Mouse (Mus musculus): ENCODE data around the gene Kcnma1. TPM values are rescaled to one million over a fixed set of nuclear protein-coding genes. Genes with fewer than 3 reads are reported as not detected.

The Kcnma1 gene
- polyA plus RNA-seq, 1 experiment from 2014 or later = 4.0 TPM

GRCm38 (mm10) chr14:23624455-23624854 is 389.8 kb downstream of the Kcnma1 start:
- no peak overlapping the region for H3K9ac ChIP-seq
- H3K4me3 ChIP-seq = no peak overlapping the region
- peaks cover 18% of the 10 kb centered on the region for H3K4me1 ChIP-seq
- WGBS = 72% methylated on average over 1 of the region's 1 CpGs
- ATAC-seq (ENCODE audit: insufficient number of reproducible peaks, insufficient read depth, low FRiP score, low TSS enrichment, low read depth) = no peak
- H3K36me3 ChIP-seq = no peaks in the 10 kb centered on the region
- no peaks in the 10 kb centered on the region for H3K27me3 ChIP-seq
- no peaks in the 10 kb centered on the region for H3K9me3 ChIP-seq
- no peak overlapping the region for H3K27ac ChIP-seq
- H3K4me2 ChIP-seq = no peak overlapping the region

DNA sequence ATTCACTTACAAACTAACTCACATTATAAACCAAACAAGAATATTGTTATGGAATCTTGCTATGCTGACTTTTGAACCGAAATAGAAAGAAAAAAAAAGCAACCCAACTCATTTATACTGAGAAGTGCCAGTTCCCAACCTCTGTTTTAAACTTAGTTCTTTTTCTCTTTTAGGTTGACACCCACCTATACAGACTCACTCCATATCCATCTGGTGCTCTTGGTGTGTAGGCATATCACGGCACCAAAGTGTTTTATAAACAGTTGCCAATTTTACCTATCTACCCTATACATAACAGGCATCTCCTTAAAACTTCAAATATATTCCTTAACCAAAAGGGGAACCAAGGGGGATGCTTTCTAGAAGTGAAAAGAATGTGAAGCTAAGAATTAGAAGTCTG is 393.6 kb downstream of the Kcnma1 start:
- no peak overlapping the region for H3K4me2 ChIP-seq
- no peak for ATAC-seq (ENCODE audit: insufficient number of reproducible peaks, insufficient read depth, low FRiP score, low TSS enrichment, low read depth)
- H3K36me3 ChIP-seq = no peaks in the 10 kb centered on the region
- WGBS = 84% methylated on average over 2 of the region's 2 CpGs
- no peaks in the 10 kb centered on the region for H3K27me3 ChIP-seq
- H3K27ac ChIP-seq = no peak overlapping the region
- H3K9me3 ChIP-seq = no peaks in the 10 kb centered on the region
- no peaks in the 10 kb centered on the region for H3K4me1 ChIP-seq
- H3K4me3 ChIP-seq = no peak overlapping the region
- no peak overlapping the region for H3K9ac ChIP-seq

DNA sequence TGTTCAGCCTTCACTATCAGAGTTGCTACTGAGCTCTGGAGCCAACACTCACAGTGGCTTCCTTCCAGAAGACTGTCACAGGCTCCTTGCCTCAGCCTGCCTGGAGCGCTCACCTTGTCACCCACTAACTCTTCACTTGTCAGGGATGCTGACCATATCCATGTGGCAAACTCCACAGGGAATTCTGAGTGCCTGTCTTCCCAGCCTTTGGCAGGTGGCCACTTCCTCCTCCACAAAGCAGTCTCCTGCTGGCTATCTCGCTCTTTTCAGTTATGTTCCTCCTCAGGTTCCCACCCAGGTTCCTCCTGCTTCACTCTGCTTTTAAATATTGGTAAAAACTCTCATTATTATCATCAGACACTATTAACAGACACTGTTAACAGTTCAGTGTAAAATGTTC is 395.3 kb downstream of the Kcnma1 start:
- H3K36me3 ChIP-seq = no peaks in the 10 kb centered on the region
- no peaks in the 10 kb centered on the region for H3K27me3 ChIP-seq
- no peaks in the 10 kb centered on the region for H3K9me3 ChIP-seq
- H3K4me2 ChIP-seq = no peak overlapping the region
- ATAC-seq (ENCODE audit: insufficient number of reproducible peaks, insufficient read depth, low FRiP score, low TSS enrichment, low read depth) = no peak
- 76% methylated on average over 2 of the region's 2 CpGs for WGBS
- H3K4me3 ChIP-seq = no peak overlapping the region
- H3K27ac ChIP-seq = no peak overlapping the region
- H3K4me1 ChIP-seq = peaks cover 9% of the 10 kb centered on the region
- H3K9ac ChIP-seq = no peak overlapping the region

DNA sequence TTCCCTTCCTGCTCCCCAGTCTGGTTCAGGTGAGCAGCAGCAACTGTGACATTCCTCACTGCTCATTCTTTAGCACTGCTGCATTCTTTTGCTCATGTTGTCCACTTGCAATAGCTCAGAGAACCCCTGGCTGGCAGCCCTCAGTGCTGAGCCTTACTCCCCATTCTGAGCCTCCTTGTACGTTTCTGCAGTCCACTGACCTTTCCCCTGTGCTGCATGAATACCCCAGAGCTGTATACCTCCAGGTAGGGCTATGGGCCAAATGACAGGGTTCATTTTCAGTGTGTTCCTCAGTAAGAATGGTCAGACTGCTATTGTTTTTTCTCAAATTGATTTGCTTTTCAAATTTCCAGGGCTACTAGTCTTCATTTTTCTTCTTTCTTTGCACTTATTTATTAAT is 396.2 kb downstream of the Kcnma1 start:
- Histone ChIP-seq H3K4me1 (peaks cover 11% of the 10 kb centered on the region), H3K27ac (no peak overlapping the region), H3K9me3 (no peaks in the 10 kb centered on the region), H3K4me3 (no peak overlapping the region), H3K9ac (no peak overlapping the region), H3K36me3 (no peaks in the 10 kb centered on the region), H3K27me3 (no peaks in the 10 kb centered on the region), H3K4me2 (no peak overlapping the region)
- 34% methylated on average over 1 of the region's 1 CpGs for WGBS
- no peak for ATAC-seq (ENCODE audit: insufficient number of reproducible peaks, insufficient read depth, low FRiP score, low TSS enrichment, low read depth)

DNA sequence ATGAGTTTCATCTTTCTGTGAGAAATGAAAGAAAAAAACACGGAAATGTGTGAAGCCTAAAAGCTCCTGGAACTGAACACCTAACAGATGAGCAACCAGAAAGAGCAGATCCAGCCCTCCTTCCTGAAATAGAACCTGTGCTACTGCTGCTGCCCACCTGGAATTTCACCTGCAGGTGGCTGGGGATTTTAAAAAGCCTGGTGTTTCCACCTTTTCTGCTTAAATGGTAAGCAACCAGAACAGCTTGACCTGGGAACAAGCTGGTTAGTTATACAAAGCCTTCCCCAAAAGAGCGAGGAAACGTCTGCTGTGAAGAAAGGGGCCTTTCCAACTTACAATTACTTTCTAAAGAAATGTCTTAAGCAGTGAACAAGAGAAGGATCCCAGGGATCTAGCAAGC is 404.2 kb downstream of the Kcnma1 start:
- no peak for ATAC-seq (ENCODE audit: insufficient number of reproducible peaks, insufficient read depth, low FRiP score, low TSS enrichment, low read depth)
- 71% methylated on average over 3 of the region's 3 CpGs for WGBS
- Histone ChIP-seq H3K27ac (no peak overlapping the region), H3K27me3 (no peaks in the 10 kb centered on the region), H3K4me2 (no peak overlapping the region), H3K36me3 (no peaks in the 10 kb centered on the region), H3K9ac (no peak overlapping the region), H3K4me1 (peaks cover 11% of the 10 kb centered on the region), H3K4me3 (no peak overlapping the region), H3K9me3 (no peaks in the 10 kb centered on the region)

DNA sequence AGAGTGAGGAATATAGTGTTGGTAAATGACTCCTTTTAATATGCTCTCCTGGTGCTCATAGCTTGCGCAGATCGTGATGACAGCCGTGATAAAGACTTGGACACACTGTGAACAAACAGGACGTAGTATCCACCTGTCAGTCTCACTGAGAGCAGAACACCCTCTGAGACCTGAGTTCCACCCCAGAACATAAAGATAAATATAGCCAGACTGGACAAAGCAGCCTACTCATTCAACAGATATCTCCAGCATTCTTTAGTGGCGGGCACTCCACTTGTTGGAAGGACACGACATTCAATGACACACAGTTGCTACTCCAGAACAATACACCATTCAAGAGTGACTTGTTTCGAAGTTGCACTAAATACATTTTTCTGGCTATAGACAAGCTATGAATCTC is 408.6 kb downstream of the Kcnma1 start:
- ATAC-seq (ENCODE audit: insufficient number of reproducible peaks, insufficient read depth, low FRiP score, low TSS enrichment, low read depth) = no peak
- no peaks in the 10 kb centered on the region for H3K9me3 ChIP-seq

GRCm38 (mm10) chr14:23602937-23603336 is 411.4 kb downstream of the Kcnma1 start:
- H3K27ac ChIP-seq = no peak overlapping the region
- no peak for ATAC-seq (ENCODE audit: insufficient number of reproducible peaks, insufficient read depth, low FRiP score, low TSS enrichment, low read depth)
- no peak overlapping the region for H3K9ac ChIP-seq
- H3K9me3 ChIP-seq = no peaks in the 10 kb centered on the region
- H3K27me3 ChIP-seq = no peaks in the 10 kb centered on the region
- no peaks in the 10 kb centered on the region for H3K4me1 ChIP-seq
- no peak overlapping the region for H3K4me3 ChIP-seq
- 29% methylated on average over 4 of the region's 4 CpGs for WGBS
- H3K4me2 ChIP-seq = no peak overlapping the region
- no peaks in the 10 kb centered on the region for H3K36me3 ChIP-seq

More for the DNA sequence above, 408.6 kb downstream of the Kcnma1 start:
- no peak overlapping the region for H3K4me3 ChIP-seq
- H3K27me3 ChIP-seq = no peaks in the 10 kb centered on the region
- no peaks in the 10 kb centered on the region for H3K36me3 ChIP-seq
- no peak overlapping the region for H3K27ac ChIP-seq
- H3K4me1 ChIP-seq = no peaks in the 10 kb centered on the region
- 81% methylated on average over 7 of the region's 7 CpGs for WGBS
- no peak overlapping the region for H3K9ac ChIP-seq
- H3K4me2 ChIP-seq = no peak overlapping the region

- no peaks in the 10 kb centered on the region for H3K9me3 ChIP-seq
- no peak for ATAC-seq (ENCODE audit: insufficient number of reproducible peaks, insufficient read depth, low FRiP score, low TSS enrichment, low read depth)
- no peak overlapping the region for H3K9ac ChIP-seq
- no peak overlapping the region for H3K27ac ChIP-seq
- H3K4me1 ChIP-seq = no peaks in the 10 kb centered on the region
- H3K4me3 ChIP-seq = no peak overlapping the region
- no peaks in the 10 kb centered on the region for H3K27me3 ChIP-seq
- H3K36me3 ChIP-seq = no peaks in the 10 kb centered on the region
- H3K4me2 ChIP-seq = no peak overlapping the region
- 54% methylated on average over 2 of the region's 2 CpGs for WGBS
Measured at GRCm38 (mm10) chr14:23602054-23602453, 412.2 kb downstream of the Kcnma1 start.

- WGBS = 85% methylated on average over 5 of the region's 5 CpGs
- Histone ChIP-seq H3K4me3 (no peak overlapping the region), H3K4me2 (no peak overlapping the region), H3K27me3 (no peaks in the 10 kb centered on the region), H3K27ac (no peak overlapping the region), H3K36me3 (no peaks in the 10 kb centered on the region), H3K9me3 (no peaks in the 10 kb centered on the region), H3K4me1 (0 out of 2 replicates have a peak, but pooled peaks cover 4% of the 10 kb centered on the region), H3K9ac (no peak overlapping the region)
- ATAC-seq (ENCODE audit: insufficient number of reproducible peaks, insufficient read depth, low FRiP score, low TSS enrichment, low read depth) = no peak
Measured at GRCm38 (mm10) chr14:23594629-23595028, 419.7 kb downstream of the Kcnma1 start.

DNA sequence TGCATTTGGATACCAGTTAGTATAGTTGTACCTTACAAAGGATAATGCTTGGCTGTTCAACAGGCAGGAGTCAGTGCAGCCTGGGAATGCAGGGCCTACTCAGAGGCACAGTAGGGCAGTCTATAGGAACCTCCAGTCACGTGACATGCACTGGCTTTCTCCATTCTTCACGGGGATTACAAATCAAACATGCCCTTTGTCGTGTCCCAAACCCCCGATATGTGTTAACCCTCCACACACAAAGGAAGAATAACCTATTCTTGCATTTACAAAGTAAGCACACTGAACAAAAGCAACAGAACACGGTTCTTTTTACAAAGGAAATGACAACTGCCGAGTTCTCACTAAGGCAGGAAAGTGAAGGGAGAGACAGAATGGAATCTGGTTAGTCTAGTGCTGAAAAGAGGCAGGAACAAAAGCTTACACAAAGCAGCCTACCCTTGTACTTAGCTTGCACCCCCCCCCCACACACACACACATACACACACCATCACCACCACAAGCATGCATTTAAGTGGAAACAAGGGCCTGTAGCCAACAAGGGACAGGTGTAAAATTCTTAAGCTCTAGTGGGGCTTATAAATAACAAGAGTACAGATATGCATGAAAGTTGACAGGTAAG is 421.4 kb downstream of the Kcnma1 start:
- H3K4me1 ChIP-seq = 0 out of 2 replicates have a peak, but pooled peaks cover 4% of the 10 kb centered on the region
- no peak overlapping the region for H3K9ac ChIP-seq
- no peak overlapping the region for H3K4me3 ChIP-seq
- no peaks in the 10 kb centered on the region for H3K27me3 ChIP-seq
- no peaks in the 10 kb centered on the region for H3K36me3 ChIP-seq
- H3K9me3 ChIP-seq = no peaks in the 10 kb centered on the region
- 35% methylated on average over 6 of the region's 6 CpGs for WGBS
- no peak overlapping the region for H3K4me2 ChIP-seq
- ATAC-seq (ENCODE audit: insufficient number of reproducible peaks, insufficient read depth, low FRiP score, low TSS enrichment, low read depth) = 0 out of 2 replicates have a peak, but pooled peaks have one; percentile 69
- no peak overlapping the region; the same call in 1 of the 2 replicates for H3K27ac ChIP-seq

- 66% methylated on average over 7 of the region's 7 CpGs for WGBS
Measured at GRCm38 (mm10) chr14:23589744-23590481, 424.4 kb downstream of the Kcnma1 start.

DNA sequence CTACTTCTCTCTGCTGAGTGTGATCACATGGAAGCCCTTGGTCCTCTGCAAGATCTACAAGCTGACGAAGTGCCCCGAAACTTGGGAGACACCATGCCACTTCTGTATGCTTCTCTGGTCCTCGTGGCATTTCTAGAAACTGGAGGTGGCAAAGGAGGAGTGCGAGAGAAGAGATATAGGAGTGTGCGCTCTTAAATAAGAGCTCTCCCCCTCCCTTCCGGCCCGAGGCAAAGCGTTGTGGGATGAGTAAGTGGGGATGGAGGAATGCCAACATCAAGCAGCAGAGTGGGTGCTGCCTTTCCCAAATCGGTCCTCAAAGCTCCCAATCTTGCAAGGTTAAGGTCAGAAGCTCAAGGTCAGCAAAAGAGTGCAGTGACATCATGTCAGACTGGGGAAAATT is 426.8 kb downstream of the Kcnma1 start:
- 0 out of 2 replicates have a peak, but pooled peaks cover under 1% of the 10 kb centered on the region for H3K4me1 ChIP-seq
- no peak overlapping the region for H3K9ac ChIP-seq
- H3K4me3 ChIP-seq = no peak overlapping the region
- H3K36me3 ChIP-seq = no peaks in the 10 kb centered on the region
- no peak overlapping the region for H3K27ac ChIP-seq
- no peak overlapping the region for H3K4me2 ChIP-seq
- H3K27me3 ChIP-seq = no peaks in the 10 kb centered on the region
- 86% methylated on average over 9 of the region's 9 CpGs for WGBS
- no peak for ATAC-seq (ENCODE audit: insufficient number of reproducible peaks, insufficient read depth, low FRiP score, low TSS enrichment, low read depth)
- H3K9me3 ChIP-seq = no peaks in the 10 kb centered on the region

More at GRCm38 (mm10) chr14:23589744-23590481, 424.4 kb downstream of the Kcnma1 start:
- H3K9me3 ChIP-seq = no peaks in the 10 kb centered on the region
- H3K36me3 ChIP-seq = no peaks in the 10 kb centered on the region
- H3K4me2 ChIP-seq = no peak overlapping the region
- no peak overlapping the region for H3K9ac ChIP-seq
- no peak for ATAC-seq (ENCODE audit: insufficient number of reproducible peaks, insufficient read depth, low FRiP score, low TSS enrichment, low read depth)
- H3K27me3 ChIP-seq = no peaks in the 10 kb centered on the region
- 0 out of 2 replicates have a peak, but pooled peaks cover 4% of the 10 kb centered on the region for H3K4me1 ChIP-seq
- no peak overlapping the region for H3K27ac ChIP-seq
- no peak overlapping the region for H3K4me3 ChIP-seq

All from embryonic facial prominence, embryonic 13.5 days (tissue).